Mouse (Mus musculus): Measurements from ENCODE around the gene Myo1d.

DNA sequence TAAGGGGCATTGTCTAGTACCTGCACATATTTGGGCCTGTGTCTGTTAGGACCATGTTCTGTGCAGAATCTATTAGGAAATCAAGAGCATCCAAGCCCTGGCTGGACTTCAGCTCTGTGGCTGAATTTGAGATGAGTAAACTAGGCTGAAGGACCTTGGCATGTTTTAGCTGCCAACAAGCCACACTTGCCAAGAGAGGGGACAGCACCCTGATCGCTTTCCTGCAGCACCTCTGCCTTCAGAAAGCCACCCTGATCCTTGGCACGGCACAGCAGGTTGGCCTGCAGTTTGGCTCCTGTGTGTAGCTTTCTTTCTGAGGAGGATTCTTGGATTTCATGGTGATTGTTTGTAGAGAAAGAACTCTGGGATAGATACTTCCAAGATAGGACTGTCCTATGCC lies 1.7 kb upstream of the Myo1d start:
- TF ChIP-seq CTCF (IDR thresholded peaks at IDR 0.05; ENCODE audit: borderline replicate concordance, insufficient read depth, low read depth, low read length), result no peak
- no peak for TF ChIP-seq POLR2A (IDR thresholded peaks at IDR 0.05; ENCODE audit: borderline replicate concordance, insufficient read depth, low read length)

All from cerebellum, adult 2 months (tissue).